In genomic region chr10:18910898-18911297, GRCm38 (mm10) we compare ENCODE assay signal across 8 mouse cellular contexts.
A peak's percentile ranks its signal among the peaks of the same experiment; 100 is the strongest.
DNase-seq lines count a peak whose midpoint lies in the region; ATAC-seq and TF ChIP-seq lines count a peak whose summit lies in the region.

No protein-coding gene starts in this region.

- peak; percentile 80 for TF ChIP-seq CTCF in intestine, postnatal 0 days (IDR thresholded peaks at IDR 0.05; ENCODE audit: low read depth)
- TF ChIP-seq CTCF in ES-Bruce4 (IDR thresholded peaks at IDR 0.05; ENCODE audit: low read depth, low read length): peak; percentile 87
- TF ChIP-seq CTCF in bone marrow, adult 2 months (IDR thresholded peaks at IDR 0.05; ENCODE audit: control insufficient read depth, insufficient read depth, low read length): peak; percentile 70
- peak; percentile 35 for TF ChIP-seq CTCF in lung, adult 2 months (IDR thresholded peaks at IDR 0.05; ENCODE audit: insufficient read depth, low read length)
- peak; percentile 52; the same call in 1 of the 2 replicates for TF ChIP-seq CTCF in thymus, adult 2 months (IDR thresholded peaks at IDR 0.05; ENCODE audit: borderline replicate concordance, control insufficient read depth, extremely low read depth, insufficient read depth, low read length, poor library complexity)

- TF ChIP-seq POLR2A in ES-Bruce4 (IDR thresholded peaks at IDR 0.05; ENCODE audit: insufficient read depth, low read length): no peak
- TF ChIP-seq POLR2A in bone marrow, adult 2 months (IDR thresholded peaks at IDR 0.05; ENCODE audit: borderline replicate concordance, control insufficient read depth, low read depth, low read length): no peak
- TF ChIP-seq POLR2A in lung, adult 2 months (IDR thresholded peaks at IDR 0.05; ENCODE audit: borderline replicate concordance, extremely low read depth, low read depth, low read length): no peak
- no peak for TF ChIP-seq POLR2A in thymus, adult 2 months (IDR thresholded peaks at IDR 0.05; ENCODE audit: control insufficient read depth, extremely low read depth, insufficient read depth, low read length, poor library complexity)

- no peaks in the 10 kb centered on the region for H3K9me3 ChIP-seq in intestine, postnatal 0 days (ENCODE audit: control insufficient read depth)
- H3K9me3 ChIP-seq in intestine, embryonic 16.5 days (ENCODE audit: control insufficient read depth, low read length): no peaks in the 10 kb centered on the region
- H3K9me3 ChIP-seq in ES-Bruce4 (replicated peaks; ENCODE audit: control insufficient read depth, insufficient read depth, low read length, poor library complexity, severe bottlenecking): no peaks in the 10 kb centered on the region

- H3K36me3 ChIP-seq in intestine, postnatal 0 days (ENCODE audit: control insufficient read depth, insufficient read depth): no peaks in the 10 kb centered on the region
- H3K36me3 ChIP-seq in intestine, embryonic 16.5 days (ENCODE audit: control insufficient read depth, insufficient read depth, low read length): no peaks in the 10 kb centered on the region
- H3K36me3 ChIP-seq in ES-Bruce4 (ENCODE audit: control insufficient read depth, insufficient read depth, low read length, poor library complexity, severe bottlenecking): no peaks in the 10 kb centered on the region
- no peaks in the 10 kb centered on the region for H3K36me3 ChIP-seq in thymus, adult 2 months (ENCODE audit: control insufficient read depth, insufficient read depth, low read length)

- no peak overlapping the region for H3K9ac ChIP-seq in intestine, postnatal 0 days (ENCODE audit: low read depth, low read length)
- no peak overlapping the region for H3K9ac ChIP-seq in intestine, embryonic 16.5 days (ENCODE audit: low read depth, low read length)
- no peak overlapping the region for H3K9ac ChIP-seq in ES-Bruce4 (ENCODE audit: low read depth, poor library complexity, severe bottlenecking)

- 11% methylated on average over 2 of the region's 2 CpGs for WGBS in intestine, postnatal 0 days
- WGBS in intestine, embryonic 16.5 days: 10% methylated on average over 2 of the region's 2 CpGs
- 4% methylated on average over 2 of the region's 2 CpGs for WGBS in bone marrow, adult 2 months
- 10% methylated on average over 2 of the region's 2 CpGs for WGBS in lung, adult 2 months
- WGBS in thymus, adult 2 months: 3% methylated on average over 2 of the region's 2 CpGs

- no peaks in the 10 kb centered on the region for H3K27me3 ChIP-seq in intestine, postnatal 0 days (replicated peaks; ENCODE audit: control insufficient read depth, insufficient read depth, low read length)
- H3K27me3 ChIP-seq in intestine, embryonic 16.5 days (replicated peaks; ENCODE audit: control insufficient read depth, insufficient read depth, low read length): no peaks in the 10 kb centered on the region
- H3K27me3 ChIP-seq in ES-Bruce4 (ENCODE audit: control insufficient read depth, insufficient read depth, low read length, poor library complexity, severe bottlenecking): no peaks in the 10 kb centered on the region
- H3K27me3 ChIP-seq in thymus, adult 2 months (ENCODE audit: control insufficient read depth, insufficient read depth, low read length): no peaks in the 10 kb centered on the region

- DNase-seq in lung, adult 2 months: no peak
- DNase-seq in thymus, adult 2 months: peak; percentile 77
- DNase-seq in urinary bladder, adult 2 months (ENCODE audit: low spot score): no peak

- no peak overlapping the region for H3K4me2 ChIP-seq in intestine, postnatal 0 days (replicated peaks; ENCODE audit: low read depth)
- no peak overlapping the region for H3K4me2 ChIP-seq in intestine, embryonic 16.5 days (ENCODE audit: low read depth, low read length)

- no peak overlapping the region for H3K4me3 ChIP-seq in intestine, postnatal 0 days (ENCODE audit: low read depth, low read length)
- no peak overlapping the region for H3K4me3 ChIP-seq in intestine, embryonic 16.5 days (ENCODE audit: low read length)
- H3K4me3 ChIP-seq in ES-Bruce4 (ENCODE audit: low read depth, low read length): no peak overlapping the region
- no peak overlapping the region for H3K4me3 ChIP-seq in bone marrow, adult 2 months (replicated peaks; ENCODE audit: control insufficient read depth, low read depth, low read length)
- no peak overlapping the region for H3K4me3 ChIP-seq in lung, adult 2 months (replicated peaks; ENCODE audit: extremely low read depth, low read depth, low read length)
- H3K4me3 ChIP-seq in thymus, adult 2 months (ENCODE audit: control insufficient read depth, insufficient read depth, low read length): no peak overlapping the region

- no peak overlapping the region for H3K27ac ChIP-seq in intestine, postnatal 0 days (ENCODE audit: low read depth, low read length)
- no peak overlapping the region for H3K27ac ChIP-seq in intestine, embryonic 16.5 days (ENCODE audit: low read length)
- H3K27ac ChIP-seq in ES-Bruce4 (ENCODE audit: insufficient read depth, low read length): no peak overlapping the region
- no peak overlapping the region for H3K27ac ChIP-seq in bone marrow, adult 2 months (ENCODE audit: control insufficient read depth, insufficient read depth, low read depth, low read length, poor library complexity)
- H3K27ac ChIP-seq in thymus, adult 2 months (ENCODE audit: control insufficient read depth, insufficient read depth, low read length): no peak overlapping the region

- H3K4me1 ChIP-seq in intestine, postnatal 0 days (replicated peaks; ENCODE audit: control insufficient read depth, insufficient read depth, low read length): no peaks in the 10 kb centered on the region
- H3K4me1 ChIP-seq in intestine, embryonic 16.5 days (ENCODE audit: control insufficient read depth, insufficient read depth, low read length): no peaks in the 10 kb centered on the region
- no peaks in the 10 kb centered on the region for H3K4me1 ChIP-seq in ES-Bruce4 (ENCODE audit: control insufficient read depth, insufficient read depth, low read length)
- no peaks in the 10 kb centered on the region; the same call in none of the 2 replicates for H3K4me1 ChIP-seq in bone marrow, adult 2 months (ENCODE audit: control insufficient read depth, insufficient read depth, low read length)
- H3K4me1 ChIP-seq in lung, adult 2 months (ENCODE audit: control insufficient read depth, insufficient read depth, low read length): no peaks in the 10 kb centered on the region
- no peaks in the 10 kb centered on the region for H3K4me1 ChIP-seq in thymus, adult 2 months (replicated peaks; ENCODE audit: control insufficient read depth, insufficient read depth, low read length)

- no peak for ATAC-seq in intestine, postnatal 0 days
- no peak for ATAC-seq in intestine, embryonic 16.5 days
- peak; percentile 69 to 72 for ATAC-seq in hematopoietic stem cell, adult 5-6 weeks (replicated peaks in 1 of 2; ENCODE audit: insufficient read depth in 1 of 2, low FRiP score in 2 of 2, low TSS enrichment in 1 of 2, low read depth in 1 of 2, poor library complexity in 2 of 2, severe bottlenecking in 2 of 2)

- TF ChIP-seq EP300 in ES-Bruce4 (IDR thresholded peaks at IDR 0.05; ENCODE audit: insufficient read depth, low read depth, low read length): no peak

Comparison
In these comparisons a context has a peak if more than half of its experiments do, and no peak if none do; other contexts are left out.
1. ATAC-seq: peak in hematopoietic stem cell, adult 5-6 weeks (2 of 2); none in intestine, postnatal 0 days (single experiment) and intestine, embryonic 16.5 days (single experiment).
2. CTCF ChIP-seq: peak in every context shown above with its lines; median percentile 87 in ES-Bruce4; 80 in intestine, postnatal 0 days; 70 in bone marrow, adult 2 months; 52 in thymus, adult 2 months; 35 in lung, adult 2 months.